Mouse (Mus musculus) heart, embryonic 11.5 days (tissue): Measurements from ENCODE around the gene Dph5. TPM values are rescaled to one million over a fixed set of nuclear protein-coding genes. Genes with fewer than 3 reads are reported as not detected.

ENCODE experiments used
- ATAC-seq: fragments of 200-750 bp; cut with Nextera tagmentation; replicated peaks from 2 replicates; pipeline ENCODE4 v1.8.0; 2017; ENCODE audit warnings: moderate library complexity; ENCODE audit not compliant: insufficient number of reproducible peaks, low FRiP score, low TSS enrichment
- H3K27ac ChIP-seq: fragments of 300-500 bp; sonication (generic); 2 replicates; pipeline ENCODE4 v1.5.1; 2014; ENCODE audit warnings: mild to moderate bottlenecking, low read depth, low read length
- H3K27me3 ChIP-seq: fragments of 300-500 bp; sonication (generic); 2 replicates; pipeline ENCODE4 v1.6.1; 2014; ENCODE audit warnings: mild to moderate bottlenecking, low read length, mixed read lengths; ENCODE audit not compliant: control insufficient read depth, insufficient read depth
- H3K36me3 ChIP-seq: fragments of 300-500 bp; sonication (generic); 2 replicates; pipeline ENCODE4 v1.6.1; 2014; ENCODE audit warnings: mild to moderate bottlenecking, low read length, moderate library complexity, mixed read lengths; ENCODE audit not compliant: control insufficient read depth, insufficient read depth
- H3K4me1 ChIP-seq: fragments of 300-500 bp; sonication (generic); 2 replicates; pipeline ENCODE4 v1.6.1; 2014; ENCODE audit warnings: low read length; ENCODE audit not compliant: control insufficient read depth, insufficient read depth
- H3K4me2 ChIP-seq: fragments of 300-500 bp; sonication (generic); 2 replicates; pipeline ENCODE4 v1.6.1; 2014; ENCODE audit warnings: mild to moderate bottlenecking, moderate library complexity
- H3K4me3 ChIP-seq: fragments of 300-500 bp; sonication (generic); 2 replicates; pipeline ENCODE4 v1.5.1; 2014; ENCODE audit warnings: low read depth, low read length
- H3K9ac ChIP-seq: fragments of 300-500 bp; sonication (generic); 2 replicates; pipeline ENCODE4 v1.6.1; 2014; ENCODE audit warnings: mild to moderate bottlenecking, low read depth, low read length, moderate library complexity
- H3K9me3 ChIP-seq: fragments of 300-500 bp; sonication (generic); replicated peaks from 2 replicates; pipeline ENCODE4 v1.6.1; 2016; ENCODE audit warnings: low read length; ENCODE audit not compliant: control insufficient read depth
- WGBS: fragments of 180-500 bp; shearing (Covaris S2); extraction: QIAGEN DNeasy Blood & Tissue Kit; methylation state at CpG from one replicate; pipeline ENCODE4 v1.1.7; 2014; ENCODE audit not compliant: insufficient replicate concordance; 5-methylcytosine and 5-hydroxymethylcytosine counted together
- polyA plus RNA-seq: library from polyadenylated mRNA; unstranded; fragments of >200 nt; fragmentation: Nextera tagmentation; extraction: Ambion mirVana; gene quantifications from 2 replicates; pipeline ENCODE4 v1.2.1, GENCODE M21; 2014

The Dph5 gene
- polyA plus RNA-seq, 1 experiment from 2014 or later = 20.0 TPM

GRCm38 (mm10) chr3:115937807-115938206 lies 50.2 kb downstream of the Dph5 start:
- Histone ChIP-seq H3K9ac (no peak overlapping the region), H3K4me2 (no peak overlapping the region), H3K9me3 (no peaks in the 10 kb centered on the region), H3K27me3 (no peaks in the 10 kb centered on the region), H3K4me3 (no peak overlapping the region), H3K27ac (no peak overlapping the region), H3K36me3 (peaks cover 3% of the 10 kb centered on the region; the same call in 1 of the 2 replicates), H3K4me1 (no peaks in the 10 kb centered on the region)
- no peak for ATAC-seq
- 81% methylated on average over 10 of the region's 10 CpGs for WGBS

DNA sequence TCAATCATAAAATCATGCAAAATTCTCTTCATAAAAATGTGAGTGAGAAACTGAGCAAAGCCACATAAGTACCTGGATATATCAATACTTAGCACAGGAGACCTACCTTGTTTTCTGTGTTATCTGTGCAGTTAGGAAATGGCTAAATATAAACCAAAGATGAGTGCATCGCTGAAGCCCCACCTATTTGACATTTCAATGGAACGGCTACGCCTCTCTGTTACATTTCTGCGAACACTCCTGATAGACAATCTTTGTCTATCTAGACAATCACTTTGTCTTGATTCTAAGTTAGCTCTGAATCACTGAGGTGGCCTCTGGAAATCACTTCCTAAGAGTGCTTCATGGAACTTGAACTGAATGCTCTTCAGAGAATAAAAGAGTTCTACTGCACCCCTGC lies 52.9 kb downstream of the Dph5 start:
- Histone ChIP-seq H3K27ac (no peak overlapping the region), H3K4me2 (no peak overlapping the region), H3K9ac (no peak overlapping the region), H3K27me3 (no peaks in the 10 kb centered on the region), H3K36me3 (peaks cover 6% of the 10 kb centered on the region; the same call in 1 of the 2 replicates), H3K9me3 (no peaks in the 10 kb centered on the region), H3K4me1 (no peaks in the 10 kb centered on the region), H3K4me3 (no peak overlapping the region)
- no peak for ATAC-seq
- WGBS = 87% methylated on average over 4 of the region's 4 CpGs

- Histone ChIP-seq H3K4me3 (no peak overlapping the region), H3K27ac (no peak overlapping the region), H3K9me3 (no peaks in the 10 kb centered on the region), H3K4me1 (no peaks in the 10 kb centered on the region), H3K36me3 (peaks cover 6% of the 10 kb centered on the region), H3K4me2 (no peak overlapping the region), H3K27me3 (no peaks in the 10 kb centered on the region), H3K9ac (no peak overlapping the region)
- 94% methylated on average over 8 of the region's 8 CpGs for WGBS
- no peak for ATAC-seq
Observed at GRCm38 (mm10) chr3:115941464-115941863, 53.8 kb downstream of the Dph5 start.

DNA sequence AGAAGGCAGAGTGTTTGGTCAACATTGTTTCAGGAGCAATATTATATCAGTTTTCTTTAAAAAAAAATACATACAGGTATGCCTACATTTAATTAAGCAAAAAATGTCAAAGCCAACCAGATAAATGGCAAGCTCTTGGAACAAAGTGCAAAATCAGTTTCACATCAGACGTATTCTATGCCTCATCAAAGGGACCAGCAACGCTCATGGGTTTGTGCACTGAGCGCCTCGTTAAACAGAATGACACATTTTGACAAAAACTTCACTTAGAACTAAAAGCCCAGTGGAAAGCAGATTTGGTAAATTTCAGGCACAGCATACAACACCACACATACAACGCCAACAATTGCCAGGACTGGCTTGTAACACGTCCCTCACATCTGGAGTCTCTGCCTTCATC lies 56.7 kb downstream of the Dph5 start:
- peaks cover 6% of the 10 kb centered on the region for H3K36me3 ChIP-seq
- no peak for ATAC-seq
- no peaks in the 10 kb centered on the region for H3K4me1 ChIP-seq
- no peak overlapping the region for H3K27ac ChIP-seq
- no peaks in the 10 kb centered on the region for H3K9me3 ChIP-seq
- WGBS = 92% methylated on average over 6 of the region's 6 CpGs
- H3K27me3 ChIP-seq = no peaks in the 10 kb centered on the region
- H3K4me2 ChIP-seq = no peak overlapping the region
- H3K9ac ChIP-seq = no peak overlapping the region
- H3K4me3 ChIP-seq = no peak overlapping the region

DNA sequence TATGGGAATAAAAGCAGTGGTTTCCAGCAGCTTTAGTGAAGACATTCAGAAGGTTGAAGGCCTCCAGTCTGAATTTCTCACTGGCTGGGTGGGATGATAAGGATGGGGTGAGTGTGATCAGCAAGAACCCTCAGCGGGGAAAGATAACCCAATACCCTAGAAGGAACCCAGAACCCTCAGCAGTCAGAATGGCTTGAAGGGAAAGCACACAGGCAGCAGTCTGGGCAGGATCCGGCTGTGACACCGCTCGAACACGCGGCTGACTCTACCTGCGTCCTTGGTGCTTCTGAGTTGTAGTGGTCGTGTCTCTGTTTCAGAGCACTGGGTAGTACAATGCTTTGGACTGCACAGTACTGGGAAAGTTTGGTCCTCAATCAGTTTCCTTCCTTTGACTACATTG lies 58.6 kb downstream of the Dph5 start:
- WGBS = 87% methylated on average over 8 of the region's 8 CpGs
- H3K4me3 ChIP-seq = no peak overlapping the region
- no peak overlapping the region for H3K4me2 ChIP-seq
- no peak overlapping the region for H3K9ac ChIP-seq
- H3K27me3 ChIP-seq = no peaks in the 10 kb centered on the region
- no peaks in the 10 kb centered on the region for H3K9me3 ChIP-seq
- peaks cover 9% of the 10 kb centered on the region for H3K36me3 ChIP-seq
- H3K4me1 ChIP-seq = no peaks in the 10 kb centered on the region
- no peak overlapping the region for H3K27ac ChIP-seq
- no peak for ATAC-seq

DNA sequence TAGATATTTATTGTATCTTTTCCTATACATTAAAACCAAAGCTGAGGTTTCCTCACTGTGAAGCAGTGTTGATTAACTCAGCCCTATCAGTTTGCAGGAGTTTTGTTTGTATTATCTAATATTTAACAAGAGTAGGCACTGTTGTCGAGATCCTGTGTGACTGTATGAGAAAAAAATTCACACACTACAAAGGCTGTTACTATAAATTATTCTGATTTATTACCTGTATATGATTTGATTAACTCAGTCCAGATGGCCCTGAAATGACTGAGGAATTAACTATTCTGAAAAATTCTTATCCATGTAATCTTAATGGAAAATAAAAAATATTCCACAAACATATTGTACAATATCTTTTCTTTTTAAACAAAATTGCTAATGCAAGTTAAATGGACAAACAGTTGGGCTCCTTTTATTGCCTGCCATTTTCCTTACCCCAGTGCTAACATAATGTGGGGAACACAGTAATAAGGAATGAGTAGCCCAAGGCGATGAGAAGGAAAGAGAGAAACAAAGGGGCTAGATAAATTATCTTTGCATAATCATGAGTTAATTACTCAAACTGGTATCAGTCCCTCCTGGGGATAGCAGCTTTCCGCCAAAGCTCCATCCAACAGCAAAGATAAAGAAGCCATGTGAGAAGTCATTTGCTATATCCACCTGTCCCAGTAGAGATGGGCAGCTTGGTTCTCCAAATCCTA lies 61.7 kb downstream of the Dph5 start:
- WGBS = 73% methylated on average over 3 of the region's 3 CpGs

DNA sequence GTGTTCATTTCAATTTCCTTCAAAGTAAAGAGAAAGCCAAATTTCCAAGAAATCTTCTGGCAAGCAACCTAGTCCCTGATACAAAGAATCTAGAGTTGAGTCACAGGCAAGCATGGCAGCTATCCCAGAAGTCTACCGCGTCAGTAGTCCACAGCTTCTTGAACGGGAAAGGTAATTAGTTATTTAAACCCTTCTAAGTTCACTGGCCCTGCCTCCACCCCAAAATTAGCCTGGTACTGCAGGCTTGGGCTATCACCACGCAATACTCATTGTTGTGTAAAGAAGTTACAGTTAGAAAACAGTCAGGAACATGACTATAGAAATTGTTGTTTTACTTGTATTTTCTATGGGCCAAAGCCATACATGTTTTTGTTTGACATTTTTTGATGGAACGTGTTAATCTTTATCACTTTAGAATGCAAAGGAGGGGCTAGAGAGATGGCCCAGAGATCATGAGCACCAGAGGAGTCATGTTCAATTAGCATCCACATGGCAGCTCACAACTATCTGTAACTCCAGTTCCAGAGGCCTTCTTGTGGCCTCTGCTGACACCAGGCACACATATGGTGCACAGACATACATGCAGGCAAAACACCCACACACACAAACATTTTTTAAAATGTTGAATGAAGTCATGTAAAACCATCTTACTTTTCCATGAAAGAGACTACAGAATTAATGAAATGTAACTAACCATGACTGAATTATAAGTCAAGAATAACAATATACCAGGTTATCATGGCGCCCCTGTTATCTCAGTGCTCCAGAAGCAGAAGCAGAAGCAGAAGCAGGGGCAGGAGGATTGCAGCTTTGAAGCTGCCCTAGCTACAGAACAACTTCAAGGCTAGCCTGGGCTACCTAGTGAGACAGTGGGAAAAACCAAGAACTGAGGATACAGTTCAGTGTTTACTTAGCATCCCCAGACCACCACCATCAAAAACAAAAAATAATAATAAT lies 62.6 kb downstream of the Dph5 start:
- Histone ChIP-seq H3K27ac (no peak overlapping the region), H3K36me3 (peaks cover 10% of the 10 kb centered on the region), H3K9me3 (no peaks in the 10 kb centered on the region), H3K4me3 (no peak overlapping the region), H3K4me1 (0 out of 2 replicates have a peak, but pooled peaks cover 2% of the 10 kb centered on the region), H3K9ac (no peak overlapping the region), H3K4me2 (no peak overlapping the region), H3K27me3 (no peaks in the 10 kb centered on the region)
- WGBS = 82% methylated on average over 6 of the region's 6 CpGs
- no peak for ATAC-seq

More for the DNA sequence above, 61.7 kb downstream of the Dph5 start:
- Histone ChIP-seq H3K36me3 (peaks cover 10% of the 10 kb centered on the region), H3K9ac (no peak overlapping the region), H3K9me3 (no peaks in the 10 kb centered on the region), H3K27ac (no peak overlapping the region), H3K4me3 (no peak overlapping the region), H3K27me3 (no peaks in the 10 kb centered on the region), H3K4me2 (no peak overlapping the region), H3K4me1 (0 out of 2 replicates have a peak, but pooled peaks cover 2% of the 10 kb centered on the region)
- no peak for ATAC-seq

DNA sequence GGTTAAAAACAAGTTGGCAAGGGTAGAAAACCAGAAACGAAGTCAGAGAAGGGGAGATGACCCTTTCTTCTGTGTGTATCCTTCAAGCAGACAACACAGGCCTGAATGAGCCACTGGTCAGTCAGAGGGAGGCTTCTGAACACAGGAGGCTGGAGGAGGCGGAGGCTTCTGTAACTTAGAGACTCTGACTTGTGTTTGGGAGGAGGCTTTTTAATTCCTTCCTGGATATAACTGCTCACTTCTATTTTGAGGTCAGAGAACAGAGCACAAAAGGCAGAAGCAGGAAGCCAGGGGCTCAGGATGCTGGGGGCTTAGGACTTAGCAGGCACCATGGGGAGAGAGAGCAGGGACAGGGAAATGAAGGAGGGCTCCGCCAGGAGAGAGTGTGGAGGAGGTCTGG lies 63.6 kb downstream of the Dph5 start:
- H3K9me3 ChIP-seq = no peaks in the 10 kb centered on the region
- H3K9ac ChIP-seq = no peak overlapping the region
- H3K27me3 ChIP-seq = no peaks in the 10 kb centered on the region
- peaks cover 12% of the 10 kb centered on the region for H3K36me3 ChIP-seq
- H3K27ac ChIP-seq = no peak overlapping the region
- WGBS = 75% methylated on average over 3 of the region's 3 CpGs
- ATAC-seq = no peak
- H3K4me1 ChIP-seq = 0 out of 2 replicates have a peak, but pooled peaks cover 2% of the 10 kb centered on the region
- no peak overlapping the region for H3K4me2 ChIP-seq
- no peak overlapping the region for H3K4me3 ChIP-seq
